Mouse (Mus musculus): ENCODE measurements around the gene Ctnna3.

The Ctnna3 gene

GRCm38 (mm10) chr10:64075944-64076343, 646.0 kb downstream of the Ctnna3 start:
- no peak for DNase-seq (ENCODE audit: low spot score in 2 of 2)

- no peak for DNase-seq (ENCODE audit: low spot score in 2 of 2)
These were observed 646.6 kb downstream of the Ctnna3 start for GRCm38 (mm10) chr10:64076410-64077052.

- no peak for DNase-seq (ENCODE audit: low spot score in 2 of 2)
These were observed 652.4 kb downstream of the Ctnna3 start for GRCm38 (mm10) chr10:64082345-64082744.

DNA sequence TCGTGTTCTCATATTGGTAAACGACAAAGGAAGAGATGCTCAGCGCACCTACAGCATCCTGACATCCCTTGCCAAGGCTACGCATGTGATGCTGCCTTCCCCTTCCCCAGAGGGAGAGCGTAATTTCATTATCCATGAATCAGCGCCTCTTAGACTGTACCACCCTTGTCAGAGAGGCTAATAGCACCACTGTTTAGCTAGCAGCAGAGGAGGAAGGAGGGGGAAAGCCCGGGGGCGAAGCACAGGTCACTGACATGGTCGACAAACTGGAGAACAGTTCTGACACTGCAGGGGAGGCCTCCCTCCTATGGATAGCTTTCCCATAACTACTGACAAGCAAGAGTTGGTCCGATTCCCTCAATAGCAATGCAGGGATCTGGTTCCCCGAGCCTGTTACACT, 653.9 kb downstream of the Ctnna3 start:
- no peak for DNase-seq (ENCODE audit: low spot score in 2 of 2)

DNA sequence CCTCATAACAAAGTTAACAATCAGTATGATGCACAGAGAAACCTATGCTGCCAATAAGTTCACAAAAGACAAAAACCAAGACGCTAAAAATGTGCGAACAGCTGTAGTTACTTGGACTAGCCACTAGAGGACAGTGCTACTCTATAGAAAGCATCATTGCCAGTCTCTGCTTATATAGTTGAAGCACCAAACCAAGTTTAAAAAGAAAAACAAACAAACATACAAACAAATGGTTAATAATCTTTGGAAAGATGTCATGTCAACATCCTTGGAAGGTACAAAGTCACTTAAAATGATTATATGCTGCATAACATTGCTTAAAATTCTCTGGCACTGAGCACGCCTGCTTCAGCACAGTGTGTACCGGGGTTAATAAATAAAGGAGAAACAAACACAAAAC, 654.6 kb downstream of the Ctnna3 start:
- no peak for DNase-seq (ENCODE audit: low spot score in 2 of 2)

GRCm38 (mm10) chr10:64086183-64086566, 656.3 kb downstream of the Ctnna3 start:
- no peak for DNase-seq (ENCODE audit: low spot score in 2 of 2)

GRCm38 (mm10) chr10:64086567-64087391, 656.9 kb downstream of the Ctnna3 start:
- DNase-seq (ENCODE audit: low spot score in 2 of 2): no peak

- DNase-seq (ENCODE audit: low spot score in 2 of 2): no peak
These were observed 657.6 kb downstream of the Ctnna3 start for GRCm38 (mm10) chr10:64087521-64087920.

GRCm38 (mm10) chr10:64087936-64088773, 658.3 kb downstream of the Ctnna3 start:
- no peak for DNase-seq (ENCODE audit: low spot score in 2 of 2)

DNA sequence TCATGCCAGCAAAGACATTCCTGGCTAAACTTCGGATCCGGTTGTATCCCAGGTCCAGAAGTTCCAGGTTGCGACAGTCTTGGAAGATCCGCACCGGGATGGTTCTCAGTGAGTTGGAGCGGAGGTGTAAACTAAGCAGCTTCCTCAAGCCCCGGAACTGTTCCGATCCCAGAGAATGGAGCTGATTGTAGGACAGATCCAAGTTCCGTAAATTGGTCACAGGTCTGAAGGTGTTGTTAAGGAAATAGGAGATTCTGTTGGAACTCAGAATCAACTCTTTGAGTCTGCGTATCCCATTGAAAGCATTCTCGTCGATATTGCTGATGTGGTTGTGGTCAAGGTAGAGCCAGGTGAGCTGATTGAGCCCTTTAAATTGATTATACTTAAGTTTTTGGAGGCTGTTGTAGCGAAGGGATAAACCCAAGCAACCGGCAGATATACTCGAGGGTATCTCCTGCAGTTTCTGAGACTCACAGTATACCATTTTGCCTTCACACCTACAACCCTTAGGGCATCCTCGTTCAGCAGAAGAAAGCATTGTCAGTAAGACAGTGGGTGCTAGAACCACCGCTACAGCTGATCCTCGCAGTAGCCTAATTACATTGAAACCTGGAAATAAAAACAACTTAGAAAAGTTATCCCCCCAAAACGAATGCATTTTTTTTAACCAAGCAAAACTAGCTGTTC, 659.0 kb downstream of the Ctnna3 start:
- no peak for DNase-seq (ENCODE audit: low spot score in 2 of 2)

GRCm38 (mm10) chr10:64089680-64090460, 660.0 kb downstream of the Ctnna3 start, which contains the start of gene Lrrtm3:
Lrrtm3 (minus strand) TSS chr10:64090277.
- no peak for DNase-seq (ENCODE audit: low spot score in 2 of 2)

GRCm38 (mm10) chr10:64096532-64096931, 666.6 kb downstream of the Ctnna3 start:
- DNase-seq (ENCODE audit: low spot score in 2 of 2): no peak

DNA sequence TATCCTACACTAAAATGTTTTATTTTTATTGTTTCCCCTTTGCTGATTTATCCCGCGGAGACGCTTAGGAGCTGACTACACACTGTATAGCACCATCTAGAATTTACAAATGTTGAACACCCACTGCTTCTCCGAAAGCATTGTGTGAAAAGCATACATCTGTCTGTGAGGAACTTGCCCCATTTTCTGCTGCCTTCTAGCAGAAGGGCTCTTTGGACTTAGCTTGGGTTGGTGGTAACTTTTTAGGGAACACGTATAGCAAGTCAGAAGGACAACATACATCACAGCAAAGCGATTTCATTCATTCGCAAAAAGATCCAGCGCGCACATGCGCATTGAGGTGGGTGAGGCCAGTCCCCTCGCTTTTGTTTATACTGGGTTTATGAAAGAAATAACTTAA, 685.3 kb downstream of the Ctnna3 start:
- no peak for DNase-seq (ENCODE audit: low spot score in 2 of 2)

DNA sequence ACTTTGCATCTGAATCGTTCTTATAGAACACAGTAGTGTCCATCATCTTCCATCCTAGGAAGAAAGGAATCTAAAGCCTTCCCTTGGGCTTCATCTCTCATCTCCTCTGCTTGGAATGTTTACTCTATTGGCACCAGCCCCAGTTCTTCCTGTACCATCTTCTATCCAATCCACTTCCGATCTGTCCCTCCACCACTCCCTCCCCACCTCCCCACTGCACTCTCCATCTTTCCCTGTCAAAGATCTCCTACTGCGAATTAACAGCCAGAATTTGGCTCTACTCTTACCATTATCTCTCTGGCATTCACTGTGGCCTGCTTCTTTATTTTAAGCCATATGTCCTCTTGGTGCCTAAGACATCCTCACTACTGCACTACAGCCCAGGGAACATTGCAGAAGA, 688.9 kb downstream of the Ctnna3 start:
- DNase-seq (ENCODE audit: low spot score in 2 of 2): no peak

- no peak for DNase-seq (ENCODE audit: low spot score in 2 of 2)
These were observed 700.7 kb downstream of the Ctnna3 start for GRCm38 (mm10) chr10:64130397-64131150.

GRCm38 (mm10) chr10:64133461-64133860, 703.6 kb downstream of the Ctnna3 start:
- DNase-seq (ENCODE audit: low spot score in 2 of 2): no peak

GRCm38 (mm10) chr10:64135481-64135880, 705.6 kb downstream of the Ctnna3 start:
- no peak for DNase-seq (ENCODE audit: low spot score in 2 of 2)

DNA sequence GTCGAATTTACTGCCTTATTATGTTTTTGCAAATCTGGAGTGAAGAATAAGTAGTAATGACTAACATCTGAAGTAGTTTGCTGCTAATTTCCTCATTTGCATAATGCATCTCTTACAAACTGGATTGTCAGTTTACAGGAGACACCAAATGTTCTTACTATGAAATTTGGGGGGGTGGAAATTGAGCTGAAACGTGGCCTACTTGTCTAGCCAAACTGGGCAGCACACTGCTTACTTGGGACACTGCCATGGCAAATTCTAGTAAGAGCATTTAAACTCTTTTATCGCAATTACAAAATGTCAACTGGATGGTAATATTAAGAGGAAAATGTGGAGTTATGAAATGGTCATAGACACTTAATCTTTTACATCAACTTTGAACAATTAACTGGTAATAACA, 716.6 kb downstream of the Ctnna3 start:
- DNase-seq (ENCODE audit: low spot score in 2 of 2): no peak

GRCm38 (mm10) chr10:64181696-64182095, 751.8 kb downstream of the Ctnna3 start:
- no peak for DNase-seq (ENCODE audit: low spot score in 2 of 2)

DNA sequence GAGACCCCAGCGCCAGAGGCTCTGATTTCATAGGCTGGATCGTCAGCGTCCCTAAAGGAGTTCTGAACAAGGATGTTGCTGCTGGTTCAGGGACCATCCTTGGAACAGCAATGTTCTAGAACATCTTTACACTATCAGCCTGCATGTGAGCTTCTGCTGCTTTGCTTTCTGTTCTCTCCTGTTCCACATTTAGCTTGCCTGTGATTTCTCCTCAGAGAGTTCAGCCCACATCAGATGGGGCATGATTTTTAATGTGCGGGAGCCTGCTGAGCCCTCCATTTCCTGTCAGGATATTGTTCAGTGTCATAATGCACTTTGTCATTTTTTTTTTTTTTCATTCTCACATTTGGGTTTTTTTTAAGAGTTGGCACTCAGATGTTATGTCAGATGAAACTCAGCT, 752.8 kb downstream of the Ctnna3 start:
- no peak for DNase-seq (ENCODE audit: low spot score in 2 of 2)

All from natural killer cell, adult 2 months (primary cell).